Mouse (Mus musculus) C2C12 (cell line): Measurements from ENCODE around the gene Nemp2.

Source experiments
- CEBPB ChIP-seq: IDR thresholded peaks from one replicate; pipeline ENCODE4 v1.6.1; 2011; ENCODE audit warnings: low read depth, mild to moderate bottlenecking, control low read depth, moderate library complexity
- MAX ChIP-seq: IDR thresholded peaks from one replicate; pipeline ENCODE4 v1.6.1; 2011; ENCODE audit warnings: mild to moderate bottlenecking, control low read depth

- TF ChIP-seq CEBPB, result no peak
- no peak for TF ChIP-seq MAX
These were observed 7.6 kb downstream of the Nemp2 start for GRCm38 (mm10) chr1:52638101-52638500.
